8 mouse cellular contexts compared by ENCODE assay signal in the genomic region with DNA sequence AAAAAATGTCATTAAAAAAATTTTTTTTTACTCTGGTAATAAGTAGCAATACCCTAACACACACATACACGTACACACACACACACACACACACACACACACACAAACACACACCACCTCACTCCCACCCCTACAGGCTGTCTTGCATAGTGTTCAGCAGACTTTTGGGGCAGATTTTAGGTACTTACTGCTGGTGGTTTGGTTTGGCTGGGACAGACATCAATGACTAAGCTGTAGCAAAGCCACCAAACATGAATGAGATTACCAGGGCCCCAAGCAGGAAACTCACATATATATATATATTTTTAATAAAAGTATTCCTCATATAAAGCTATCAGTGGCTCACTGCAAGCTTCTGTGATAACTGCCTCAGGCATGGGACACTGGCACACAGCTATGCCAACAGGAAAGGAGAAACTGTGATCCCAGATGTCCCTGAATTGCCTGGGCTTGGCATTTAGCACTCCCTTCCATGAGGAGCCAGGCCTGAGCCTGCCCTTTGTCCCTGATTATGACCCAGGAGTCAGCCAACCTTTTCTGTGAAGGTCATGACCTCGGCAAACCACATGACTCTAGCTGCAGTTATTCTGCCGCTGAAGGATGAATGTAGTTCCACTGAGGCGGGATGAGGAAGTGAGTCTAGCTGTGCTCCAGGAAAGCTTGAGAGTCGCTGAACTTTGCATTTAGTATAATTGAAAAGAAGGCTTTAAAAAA.
DNase-seq lines count a peak whose midpoint lies in the region.
"Had no signal": no experiment of that assay in that cellular context is flagged by ENCODE, and none has a peak within 500 bp of the region (broad histone marks: within the 10 kb centered on the region; RNA-seq: fewer than 3 reads in every experiment).

No protein-coding gene starts in this region.

- DNase-seq in kidney, adult 11 months: peak; percentile 65
- DNase-seq in kidney, postnatal 10 days: no peak
- peak; percentile 73 for DNase-seq in ZHBTc4 (ENCODE audit: low read depth, low spot score)
- DNase-seq in cerebellum, postnatal 25 days: peak; percentile 34 to 47
- peak; percentile 30 for DNase-seq in mesoderm, embryonic 11.5 days (ENCODE audit: low read depth, low spot score)
- DNase-seq in MN1 (ENCODE audit: low spot score): no peak
- DNase-seq in frontal cortex, postnatal 25 days (ENCODE audit: low spot score in 2 of 2): no peak
- DNase-seq: retina, postnatal 1 day had no signal

Comparison
In these comparisons a context has a peak if more than half of its experiments do, and no peak if none do; other contexts are left out.
1. DNase-seq: peak in kidney, adult 11 months (single experiment), ZHBTc4 (single experiment), cerebellum, postnatal 25 days (2 of 2) and mesoderm, embryonic 11.5 days (single experiment); none in kidney, postnatal 10 days (single experiment), MN1 (single experiment) and frontal cortex, postnatal 25 days (0 of 2).